Mouse (Mus musculus) layer of hippocampus, postnatal 14 days (tissue): ENCODE measurements around the gene Wdr6. TPM values are rescaled to one million over a fixed set of nuclear protein-coding genes. Genes with fewer than 3 reads are reported as not detected.
"Not testable (repeated sequence)": the region's sequence is repeated elsewhere in the genome, so short reads cannot be mapped to it uniquely, and the experiment has no call there.

Experiments
- DNase-seq, 2 experiments: peaks; one replicate each; pipeline ENCODE4 v3.0.0; 2021 to 2022; ENCODE audit warnings: low spot score in 2 of 2, mixed read lengths in 1 of 2
- long read RNA-seq, 2 experiments: library from polyadenylated mRNA; stranded (forward); transcript quantifications; one replicate each; pipeline ENCODE4 v2.0.0; 2021
- total RNA-seq, 2 experiments: library from RNA; stranded (reverse); gene quantifications; 2 replicates each; pipeline ENCODE4 v1.2.3; 2021

Wdr6 gene
- 100 to 1,000 TPM; 172 to 180 TPM for total RNA-seq
- long read RNA-seq, experiment 1, full-length matches to known transcripts: 128 of 200 reads
- long read RNA-seq, experiment 1, partial matches to known transcripts: 67 of 200 reads
- long read RNA-seq, experiment 1, other reads (novel, unspliced or antisense): 5 of 200 reads
- long read RNA-seq, experiment 2, full-length matches to known transcripts: 136 of 200 reads
- long read RNA-seq, experiment 2, partial matches to known transcripts: 59 of 200 reads
- long read RNA-seq, experiment 2, other reads (novel, unspliced or antisense): 5 of 200 reads

GRCm38 (mm10) chr9:108578545-108579343 lies at the start of gene Wdr6:
Gene Wdr6, minus strand, starts transcription at chr9:108578739.
- DNase-seq: peak; percentile 92 to 95

- no peak for DNase-seq
Observed at GRCm38 (mm10) chr9:108628141-108628540, 49.6 kb upstream of the Wdr6 start.

GRCm38 (mm10) chr9:108626498-108626897 lies 48.0 kb upstream of the Wdr6 start:
- no peak for DNase-seq

- no peak for DNase-seq
Observed at GRCm38 (mm10) chr9:108617301-108617700, 38.8 kb upstream of the Wdr6 start.

- no peak for DNase-seq
Observed at GRCm38 (mm10) chr9:108611488-108611887, 32.9 kb upstream of the Wdr6 start.

- no peak for DNase-seq
Observed at GRCm38 (mm10) chr9:108608889-108609288, 30.4 kb upstream of the Wdr6 start.

- DNase-seq: not testable (repeated sequence)
Observed at GRCm38 (mm10) chr9:108607929-108608328, 29.4 kb upstream of the Wdr6 start.

GRCm38 (mm10) chr9:108601986-108602385 lies 23.4 kb upstream of the Wdr6 start:
- DNase-seq: no peak

- no peak for DNase-seq
Observed at GRCm38 (mm10) chr9:108600011-108600410, 21.5 kb upstream of the Wdr6 start.

GRCm38 (mm10) chr9:108599021-108599566 lies 20.6 kb upstream of the Wdr6 start:
- no peak for DNase-seq

GRCm38 (mm10) chr9:108596998-108597764 lies 18.6 kb upstream of the Wdr6 start, which contains the start of gene P4htm:
Gene P4htm, minus strand, starts transcription at chr9:108597667.
- DNase-seq: peak; percentile 74

- DNase-seq: no peak
Observed at GRCm38 (mm10) chr9:108594354-108594753, 15.8 kb upstream of the Wdr6 start.

- DNase-seq: no peak
Observed at GRCm38 (mm10) chr9:108591462-108591861, 12.9 kb upstream of the Wdr6 start.

GRCm38 (mm10) chr9:108589229-108589628 lies 10.7 kb upstream of the Wdr6 start:
- no peak for DNase-seq

GRCm38 (mm10) chr9:108587571-108588180 lies 9.1 kb upstream of the Wdr6 start:
- DNase-seq: peak; percentile 68 to 89

- no peak for DNase-seq
Observed at GRCm38 (mm10) chr9:108579344-108579690, 778 bp upstream of the Wdr6 start.

- no peak for DNase-seq
Observed at GRCm38 (mm10) chr9:108577934-108578544, 500 bp downstream of the Wdr6 start.

GRCm38 (mm10) chr9:108577025-108577424 lies 1.5 kb downstream of the Wdr6 start:
- DNase-seq: no peak

GRCm38 (mm10) chr9:108575321-108576297 lies 2.9 kb downstream of the Wdr6 start:
- no peak for DNase-seq
